Mouse (Mus musculus): Measurements from ENCODE around the gene Yipf3.

Yipf3 gene

GRCm38 (mm10) chr17:46247512-46248188, at the start of gene Yipf3, which contains the start of gene Polr1c:
Gene Yipf3, plus strand, starts transcription at chr17:46248080.
Gene Polr1c, minus strand, starts transcription at chr17:46248054.
- peak; percentile 97 for DNase-seq

- no peak for DNase-seq
Observed at GRCm38 (mm10) chr17:46201151-46201550, 46.7 kb upstream of the Yipf3 start.

- DNase-seq: peak; percentile 92
Observed at GRCm38 (mm10) chr17:46202421-46203071, 45.3 kb upstream of the Yipf3 start, which contains the start of the genes Polh and Xpo5. Gene Polh, minus strand, starts transcription at chr17:46202645. Gene Xpo5, plus strand, starts transcription at chr17:46202782.

DNA sequence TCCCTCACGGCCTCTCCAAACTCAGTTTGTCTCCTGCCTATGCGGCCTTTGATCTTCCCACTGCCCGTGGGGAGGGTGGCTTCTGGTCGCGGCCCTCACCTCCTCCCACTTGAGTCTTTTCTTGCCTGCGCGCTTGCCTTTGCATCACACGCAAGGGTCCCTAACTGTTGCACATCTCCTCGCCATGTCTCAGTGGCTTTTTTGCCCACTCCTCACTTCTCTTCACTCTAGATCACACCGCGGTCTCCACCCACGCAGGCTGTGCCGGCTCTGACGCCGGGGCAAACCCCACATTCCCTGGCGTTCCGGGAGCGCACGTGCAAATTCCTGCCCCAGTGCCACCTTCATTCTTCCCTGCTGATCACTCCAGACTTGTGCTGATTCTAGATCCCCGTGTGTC, 44.8 kb upstream of the Yipf3 start:
- peak; percentile 42 for DNase-seq

DNA sequence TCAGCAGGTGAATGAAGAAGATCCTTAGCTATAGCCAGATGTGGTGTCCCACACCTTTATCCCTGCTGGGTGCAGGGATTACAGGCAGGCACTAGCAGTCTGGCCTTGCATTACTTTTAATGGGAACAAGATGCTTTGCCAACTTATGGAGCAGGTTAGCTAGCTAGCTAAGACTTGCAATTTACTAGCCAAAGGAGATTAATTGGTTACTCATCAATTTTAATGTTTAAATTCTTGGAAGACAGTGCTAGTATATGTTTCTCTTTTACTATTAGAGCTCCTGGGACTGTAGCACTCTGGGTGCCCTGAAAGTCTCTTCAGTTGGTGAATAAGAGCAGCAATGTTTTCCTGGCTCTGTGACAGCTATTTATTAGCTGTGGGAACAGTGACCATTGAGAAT, 41.2 kb upstream of the Yipf3 start:
- no peak for DNase-seq

DNA sequence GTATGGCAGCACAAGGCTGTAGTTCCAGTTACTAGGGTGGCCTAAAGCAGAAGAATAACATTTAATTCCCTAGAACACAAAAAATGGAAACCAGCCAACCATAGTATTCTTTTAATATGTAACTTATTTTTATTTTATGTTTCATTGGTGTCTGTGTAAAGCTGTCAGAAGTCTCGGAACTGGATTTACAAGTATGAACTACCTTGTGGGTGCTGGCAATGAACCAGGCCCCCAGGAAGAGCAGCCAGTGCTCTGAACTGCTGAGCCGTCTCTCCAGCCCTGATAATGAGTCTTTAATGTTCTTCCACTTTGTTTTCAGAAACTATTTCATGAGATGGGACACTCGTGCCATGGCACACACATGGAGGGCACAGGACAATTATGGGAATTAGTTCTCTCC, 37.3 kb upstream of the Yipf3 start:
- DNase-seq: no peak

DNA sequence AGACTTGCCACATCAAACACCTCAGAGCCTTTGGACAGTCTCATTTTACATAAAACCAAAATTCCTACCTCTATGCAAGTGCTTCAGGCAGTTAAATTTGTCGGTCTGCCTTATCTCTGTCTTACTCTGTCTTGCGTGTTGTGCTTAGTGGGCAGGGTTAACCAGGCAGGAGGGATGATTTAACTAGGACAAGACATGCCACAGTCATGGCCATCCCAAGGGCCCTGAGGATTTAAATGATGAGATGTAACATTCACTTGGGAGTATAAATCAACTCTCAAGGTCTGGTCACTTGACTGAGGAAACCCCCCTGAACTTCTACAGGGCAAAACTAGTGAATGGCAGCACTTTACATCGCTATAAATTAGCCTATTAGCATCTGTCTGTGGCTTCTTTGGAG, 26.3 kb upstream of the Yipf3 start:
- DNase-seq: no peak

DNA sequence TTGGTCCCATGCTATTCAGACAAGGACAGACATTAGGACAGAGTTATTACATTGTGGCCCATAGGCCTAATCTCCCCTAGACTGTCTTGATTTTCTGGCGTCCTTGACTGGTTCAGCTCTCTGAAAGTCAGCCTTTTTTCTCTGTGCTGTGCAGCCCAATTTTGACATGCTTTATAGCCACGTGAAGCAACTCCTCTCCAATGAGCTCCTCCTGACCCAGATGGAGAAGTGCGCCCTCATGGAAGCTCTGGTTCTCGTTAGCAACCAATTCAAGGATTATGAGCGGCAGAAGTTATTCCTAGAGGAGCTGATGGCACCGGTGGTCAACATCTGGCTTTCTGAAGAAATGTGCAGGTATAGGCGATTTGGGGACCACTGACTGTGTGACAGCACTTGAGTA, 20.3 kb upstream of the Yipf3 start:
- DNase-seq: no peak

DNA sequence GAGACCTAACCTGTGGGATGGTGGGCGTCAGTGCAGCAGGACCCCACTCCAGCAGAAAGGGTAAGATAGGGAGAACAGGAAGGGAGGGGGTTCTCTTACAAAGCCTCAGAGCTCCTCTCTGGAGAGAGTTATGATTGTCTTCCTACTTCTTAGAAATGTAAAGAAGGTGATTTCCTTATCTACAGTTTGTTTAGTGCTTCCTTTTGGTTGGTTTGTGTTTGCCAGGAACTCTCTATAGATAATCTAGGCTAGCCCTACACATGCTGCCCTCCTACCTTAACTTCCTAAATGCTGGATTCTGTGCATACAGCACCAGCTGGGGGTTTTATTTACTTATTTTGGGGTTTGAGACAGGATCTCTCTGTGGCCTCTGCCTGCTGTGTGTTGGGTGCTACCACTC, 11.8 kb upstream of the Yipf3 start:
- no peak for DNase-seq

- no peak for DNase-seq
Observed at GRCm38 (mm10) chr17:46237079-46237478, 10.8 kb upstream of the Yipf3 start.

GRCm38 (mm10) chr17:46237480-46237879, 10.4 kb upstream of the Yipf3 start:
- no peak for DNase-seq

- DNase-seq: no peak
Observed at GRCm38 (mm10) chr17:46239516-46240114, 8.3 kb upstream of the Yipf3 start.

DNA sequence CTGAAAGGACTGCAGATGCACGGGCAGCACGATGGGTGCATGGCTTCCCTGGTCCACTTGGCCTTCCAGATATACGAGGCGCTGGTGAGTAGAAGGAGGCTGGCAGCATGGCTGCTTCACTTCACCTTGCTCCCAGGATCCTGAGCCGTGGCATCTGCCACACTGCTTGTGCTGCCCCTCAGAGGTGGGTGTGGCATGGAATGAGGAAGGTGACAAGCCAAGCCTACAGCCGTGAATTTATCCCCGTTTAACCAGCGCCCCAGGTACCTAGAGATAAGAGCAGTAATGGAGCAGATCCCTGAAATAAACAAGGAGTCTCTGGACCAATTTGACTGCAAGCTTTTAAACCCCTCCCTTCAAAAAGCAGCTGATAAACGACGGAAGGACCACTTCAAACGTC, 6.4 kb upstream of the Yipf3 start:
- no peak for DNase-seq

DNA sequence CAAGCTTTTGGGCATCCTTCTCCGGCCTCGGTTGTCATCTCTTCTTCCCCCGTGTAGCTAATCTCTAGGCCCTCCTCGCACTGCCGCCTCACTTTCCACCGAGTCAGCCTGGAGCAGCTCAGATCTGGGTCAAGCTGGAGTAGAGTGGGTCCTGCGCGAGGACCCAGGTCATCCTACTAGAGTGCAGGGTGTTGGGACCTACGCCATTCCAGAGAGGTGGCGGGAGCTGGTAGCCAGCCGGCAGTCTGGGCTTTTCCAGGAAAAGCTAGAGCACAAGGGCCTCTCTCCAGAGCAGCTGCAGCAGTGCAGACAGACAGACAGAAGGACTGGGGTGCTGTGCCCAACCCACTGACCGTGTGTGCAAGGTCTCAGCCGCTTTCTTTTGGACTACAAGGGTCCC, 5.6 kb upstream of the Yipf3 start:
- DNase-seq: no peak

DNA sequence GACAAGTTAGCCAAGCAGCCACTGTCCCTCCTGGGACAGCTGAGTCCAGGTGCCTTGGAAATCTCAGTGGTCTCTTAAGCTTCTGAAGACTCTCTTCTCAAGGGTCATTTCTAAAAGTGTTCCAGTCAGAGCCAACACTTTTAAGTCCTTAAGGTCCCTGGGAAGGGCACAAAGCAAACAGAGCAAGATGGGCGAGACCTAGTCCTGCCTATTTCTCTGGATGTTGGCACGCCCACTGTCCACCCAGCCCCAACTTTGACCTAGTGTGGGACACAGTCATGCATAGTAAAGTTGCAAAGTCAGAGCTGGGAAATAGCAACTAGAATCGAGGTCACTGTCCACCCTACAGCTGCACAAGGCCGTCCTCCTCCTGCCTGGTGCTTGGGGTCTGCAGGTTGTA, 4.9 kb upstream of the Yipf3 start:
- no peak for DNase-seq

- DNase-seq: no peak
Observed at GRCm38 (mm10) chr17:46243624-46244023, 4.3 kb upstream of the Yipf3 start.

DNA sequence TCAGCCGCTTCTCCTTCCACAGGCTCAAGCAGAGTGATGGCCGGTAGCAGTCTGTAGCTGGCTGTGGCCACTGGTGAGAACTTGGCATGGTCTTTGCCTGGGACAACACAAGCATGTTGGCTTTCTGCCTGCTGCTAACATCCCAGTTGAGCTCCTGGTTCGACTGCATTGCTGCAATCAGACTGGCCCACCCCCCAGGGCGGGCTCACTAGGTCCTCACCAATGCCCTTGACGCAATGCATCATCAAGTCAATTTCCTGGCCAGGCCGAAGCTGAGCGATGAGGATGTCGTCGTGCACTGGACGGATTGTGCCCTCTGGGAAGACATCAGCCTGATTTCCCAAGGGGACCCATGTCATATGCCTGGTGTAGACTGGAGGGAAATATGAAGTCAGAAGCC, 3.3 kb upstream of the Yipf3 start:
- no peak for DNase-seq

GRCm38 (mm10) chr17:46248189-46248522, 276 bp downstream of the Yipf3 start:
- no peak for DNase-seq

DNA sequence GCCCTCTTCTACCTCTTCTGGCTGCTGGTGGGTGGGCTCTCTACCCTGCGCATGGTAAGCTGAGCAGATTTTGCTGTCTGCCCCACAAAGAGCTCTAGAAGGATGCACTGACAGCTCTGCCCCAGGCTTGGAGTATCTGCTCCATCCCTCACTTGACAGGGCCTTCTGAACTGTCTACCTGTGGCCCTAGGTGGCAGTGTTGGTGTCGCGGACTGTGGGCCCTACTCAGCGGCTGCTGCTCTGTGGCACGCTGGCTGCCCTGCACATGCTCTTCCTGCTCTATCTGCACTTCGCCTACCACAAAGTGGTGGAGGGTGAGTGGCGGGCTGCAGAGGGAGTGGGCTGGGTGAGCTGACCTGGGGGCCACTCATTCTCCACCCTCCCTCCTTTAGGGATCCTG, 3.3 kb downstream of the Yipf3 start:
- no peak for DNase-seq

GRCm38 (mm10) chr17:46252571-46253451, 4.9 kb downstream of the Yipf3 start:
- no peak for DNase-seq

DNA sequence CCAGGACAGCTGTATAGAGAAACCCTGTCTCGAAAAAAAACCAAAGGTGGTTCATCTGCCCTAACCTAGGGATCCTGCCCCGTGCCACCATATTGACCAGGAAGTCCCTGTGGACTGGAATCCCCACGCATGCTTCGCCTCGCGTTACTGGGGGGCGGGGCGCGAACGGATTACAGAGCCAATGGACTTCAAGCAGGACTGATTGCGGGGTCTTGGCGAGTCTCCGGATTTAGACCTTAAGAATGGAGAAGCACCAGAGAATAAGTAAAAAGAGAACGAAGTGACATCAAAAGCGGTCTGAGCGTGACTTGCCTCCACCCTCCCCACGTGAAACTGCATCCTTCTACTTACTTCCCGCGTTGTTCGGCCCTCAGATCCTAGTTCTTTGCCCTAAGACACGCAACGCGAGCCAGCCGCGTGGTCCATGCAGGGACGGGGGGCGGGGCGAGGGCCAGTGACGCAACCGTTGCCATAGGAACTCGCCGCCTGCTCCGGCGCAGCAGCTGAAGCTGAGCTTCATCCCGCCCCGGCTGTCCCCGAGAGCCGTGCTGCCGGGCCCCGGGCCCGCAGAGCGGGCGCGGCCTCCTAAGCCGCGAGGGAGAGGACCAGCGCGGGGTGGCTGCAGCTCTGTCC, 5.7 kb downstream of the Yipf3 start, which contains the start of gene Lrrc73:
TSS of gene Lrrc73 (plus strand) at position 80 of the 633 bp plus-strand sequence.
- peak; percentile 95 for DNase-seq

DNA sequence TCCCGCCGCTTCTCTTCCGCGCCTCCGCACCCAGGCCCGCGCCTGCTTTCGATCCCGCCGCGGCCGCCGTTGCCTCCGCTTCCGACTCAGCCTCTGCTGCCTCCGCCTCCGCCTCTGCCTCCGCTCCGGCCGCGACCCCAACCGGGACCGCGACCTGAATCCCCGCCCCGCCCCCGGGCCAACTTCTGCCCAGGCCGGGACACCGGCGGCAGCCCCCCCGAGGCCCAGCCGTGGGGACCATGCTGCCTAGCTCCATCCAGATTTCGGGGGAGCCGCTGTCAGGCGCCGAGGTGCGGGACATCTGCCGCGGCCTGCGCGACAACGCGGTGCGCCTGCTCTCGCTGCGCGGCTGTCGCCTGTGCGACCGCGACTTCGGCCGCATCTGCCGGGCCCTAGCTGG, 6.2 kb downstream of the Yipf3 start:
- peak; percentile 45 for DNase-seq

DNA sequence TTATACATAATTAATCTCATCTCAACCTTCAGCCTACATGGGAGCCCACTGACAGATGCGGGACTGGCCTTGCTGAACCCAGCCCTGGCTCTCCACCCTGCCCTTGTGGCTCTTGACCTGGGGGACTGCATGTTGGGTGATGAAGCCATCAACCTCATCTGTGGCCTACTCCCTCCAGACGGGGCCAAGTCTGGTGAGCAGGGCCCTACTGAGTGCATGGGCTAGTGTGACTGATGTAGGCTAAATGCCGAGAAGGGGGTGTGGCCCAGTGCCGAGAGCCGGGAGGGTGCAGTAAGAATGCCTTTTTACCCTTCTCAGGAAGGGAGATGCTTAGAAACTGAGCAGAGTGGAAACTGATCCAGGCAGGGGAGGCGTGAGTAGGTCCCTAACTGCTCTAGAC, 7.3 kb downstream of the Yipf3 start:
- no peak for DNase-seq
